Mouse (Mus musculus): Measurements from ENCODE around the gene Sebox. TPM values are rescaled to one million over a fixed set of nuclear protein-coding genes. Genes with fewer than 3 reads are reported as not detected.
A peak's percentile ranks its signal among the peaks of the same experiment; 100 is the strongest.

Gene Sebox
- polyA plus RNA-seq (2012; rRNA removed) = not detected in 2 replicates

DNA sequence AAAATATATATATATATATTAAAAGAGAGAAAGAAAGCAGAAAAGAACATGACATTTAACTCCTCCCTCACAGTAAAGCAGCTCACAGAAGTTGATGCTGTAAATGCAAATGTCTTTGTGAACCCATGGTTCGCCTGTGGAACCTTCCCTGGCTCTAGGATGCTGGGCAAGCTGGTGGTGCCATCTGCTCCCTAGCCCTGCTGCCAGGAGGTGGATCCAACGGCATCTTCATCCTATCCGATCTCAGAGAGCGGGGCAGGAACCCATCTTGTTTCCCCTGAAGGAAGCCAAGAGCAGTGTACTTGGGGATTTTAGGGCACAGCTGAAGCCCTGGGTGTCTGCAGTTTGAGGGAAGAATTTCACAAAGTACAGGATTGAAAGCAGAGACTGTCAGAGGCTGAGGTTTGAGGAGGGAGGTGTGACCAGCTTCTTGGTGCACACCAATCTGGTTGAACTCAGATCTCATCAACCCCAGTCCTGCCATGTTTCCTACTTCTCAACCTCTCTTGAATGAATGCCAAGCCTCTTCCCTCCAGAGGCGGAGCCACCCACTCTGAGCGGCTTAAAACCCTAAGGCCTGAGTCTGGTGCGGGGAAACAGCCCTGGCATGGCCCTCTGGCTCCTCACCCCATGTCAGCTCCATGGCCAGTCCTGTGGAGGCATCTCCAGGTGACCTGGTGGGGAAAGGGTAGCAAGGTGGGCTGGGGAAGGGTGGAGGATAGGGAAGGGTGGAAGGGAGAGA lies at the start of gene Sebox:
Gene Sebox (plus strand): TSS at position 539 of the 742 bp plus-strand sequence.
- H3K4me3 ChIP-seq (ENCODE audit: control insufficient read depth, low read depth, low read length) = no peak within 1 kb of the TSS
- no peak for TF ChIP-seq CTCF (IDR thresholded peaks at IDR 0.05; ENCODE audit: control insufficient read depth, insufficient read depth, insufficient replicate concordance, low read depth, low read length)
- TF ChIP-seq POLR2A (IDR thresholded peaks at IDR 0.05; ENCODE audit: control insufficient read depth, low read depth, low read length) = no peak
- no peaks in the 10 kb centered on the region; the same call in 1 of the 2 replicates for H3K36me3 ChIP-seq (ENCODE audit: control insufficient read depth, insufficient read depth, low read length)
- no peaks in the 10 kb centered on the region for H3K27me3 ChIP-seq (ENCODE audit: control insufficient read depth, insufficient read depth, low read length)
- H3K27ac ChIP-seq (ENCODE audit: control insufficient read depth, insufficient read depth, low read depth, low read length) = no peak within 1 kb of the TSS
- peaks cover 4% of the 10 kb centered on the region for H3K4me1 ChIP-seq (ENCODE audit: control insufficient read depth, insufficient read depth, low read length)

DNA sequence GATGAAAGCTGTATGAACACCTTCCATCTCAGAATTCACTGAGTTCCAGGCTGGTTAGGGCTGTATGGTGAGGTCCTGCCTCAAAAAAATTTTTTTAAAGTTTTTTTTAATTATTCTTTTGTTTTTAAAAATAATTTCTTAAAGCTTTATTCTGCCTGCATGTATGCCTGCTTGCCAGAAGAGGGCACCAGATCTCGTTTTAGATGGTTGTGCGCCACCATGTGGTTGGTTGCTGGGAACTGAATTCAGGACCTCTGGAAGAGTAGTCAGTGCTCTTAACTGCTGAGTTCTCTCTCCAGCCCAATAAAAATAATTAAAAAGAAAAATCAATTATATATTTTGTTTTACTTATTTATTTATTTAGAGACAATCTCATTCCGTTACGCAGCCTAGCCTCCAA lies 49.6 kb upstream of the Sebox start:
- Histone ChIP-seq H3K36me3 (ENCODE audit: control insufficient read depth, insufficient read depth, low read length) (no peaks in the 10 kb centered on the region), H3K27me3 (ENCODE audit: control insufficient read depth, insufficient read depth, low read length) (no peaks in the 10 kb centered on the region), H3K27ac (ENCODE audit: control insufficient read depth, insufficient read depth, low read depth, low read length) (no peak overlapping the region), H3K4me3 (ENCODE audit: control insufficient read depth, low read depth, low read length) (no peak overlapping the region), H3K4me1 (ENCODE audit: control insufficient read depth, insufficient read depth, low read length) (peaks cover 7% of the 10 kb centered on the region)
- TF ChIP-seq CTCF (IDR thresholded peaks at IDR 0.05; ENCODE audit: control insufficient read depth, insufficient read depth, insufficient replicate concordance, low read depth, low read length) (peak; percentile 50; the same call in 1 of the 2 replicates), POLR2A (IDR thresholded peaks at IDR 0.05; ENCODE audit: control insufficient read depth, low read depth, low read length) (no peak)

DNA sequence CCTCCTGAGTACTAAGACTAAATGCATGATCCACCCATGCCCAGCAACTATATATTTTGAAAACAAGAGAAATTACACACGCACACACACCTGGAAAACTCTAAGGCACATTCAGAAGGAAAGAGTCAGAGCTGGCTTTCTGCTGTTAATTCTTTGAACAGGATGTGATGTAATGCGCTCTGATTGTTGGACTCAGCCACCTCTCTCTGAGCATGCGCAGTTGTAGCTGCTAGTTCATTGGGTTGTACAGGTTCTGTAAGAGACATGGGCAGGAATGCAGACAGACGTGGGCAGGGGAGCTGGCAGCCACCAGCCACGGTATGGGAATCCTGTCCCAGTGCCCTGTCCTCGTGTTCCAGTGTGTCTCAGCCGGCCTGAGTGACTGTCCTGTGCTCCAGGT lies 49.0 kb upstream of the Sebox start:
- Histone ChIP-seq H3K36me3 (ENCODE audit: control insufficient read depth, insufficient read depth, low read length) (no peaks in the 10 kb centered on the region), H3K27me3 (ENCODE audit: control insufficient read depth, insufficient read depth, low read length) (no peaks in the 10 kb centered on the region), H3K4me1 (ENCODE audit: control insufficient read depth, insufficient read depth, low read length) (peaks cover 11% of the 10 kb centered on the region), H3K27ac (ENCODE audit: control insufficient read depth, insufficient read depth, low read depth, low read length) (no peak overlapping the region), H3K4me3 (ENCODE audit: control insufficient read depth, low read depth, low read length) (no peak overlapping the region; the same call in 1 of the 2 replicates)
- TF ChIP-seq POLR2A (IDR thresholded peaks at IDR 0.05; ENCODE audit: control insufficient read depth, low read depth, low read length) = no peak

DNA sequence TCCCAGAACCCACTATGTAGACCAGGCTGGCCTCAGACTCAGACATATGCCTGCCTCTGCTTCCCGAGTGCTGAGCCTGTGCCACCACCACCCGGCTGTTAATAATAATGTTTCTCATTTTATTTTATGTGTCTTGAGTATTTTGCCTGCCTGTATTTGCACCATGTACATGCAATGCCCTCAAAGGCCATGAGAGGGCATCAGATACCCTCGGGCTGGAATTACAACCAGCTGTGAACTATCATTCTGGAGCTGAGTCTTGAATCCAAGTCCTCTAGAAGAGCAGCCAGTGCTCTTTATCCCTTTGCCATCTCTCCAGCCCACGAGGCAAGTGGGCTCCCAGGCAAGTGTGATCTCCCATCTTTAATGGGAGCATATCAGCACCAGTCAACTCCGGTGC lies 47.9 kb upstream of the Sebox start:
- no peaks in the 10 kb centered on the region for H3K27me3 ChIP-seq (ENCODE audit: control insufficient read depth, insufficient read depth, low read length)
- TF ChIP-seq CTCF (IDR thresholded peaks at IDR 0.05; ENCODE audit: control insufficient read depth, insufficient read depth, insufficient replicate concordance, low read depth, low read length) (no peak), POLR2A (IDR thresholded peaks at IDR 0.05; ENCODE audit: control insufficient read depth, low read depth, low read length) (no peak)
- H3K36me3 ChIP-seq (ENCODE audit: control insufficient read depth, insufficient read depth, low read length) = no peaks in the 10 kb centered on the region
- no peak overlapping the region for H3K27ac ChIP-seq (ENCODE audit: control insufficient read depth, insufficient read depth, low read depth, low read length)
- H3K4me1 ChIP-seq (ENCODE audit: control insufficient read depth, insufficient read depth, low read length) = peaks cover 11% of the 10 kb centered on the region
- H3K4me3 ChIP-seq (ENCODE audit: control insufficient read depth, low read depth, low read length) = no peak overlapping the region

DNA sequence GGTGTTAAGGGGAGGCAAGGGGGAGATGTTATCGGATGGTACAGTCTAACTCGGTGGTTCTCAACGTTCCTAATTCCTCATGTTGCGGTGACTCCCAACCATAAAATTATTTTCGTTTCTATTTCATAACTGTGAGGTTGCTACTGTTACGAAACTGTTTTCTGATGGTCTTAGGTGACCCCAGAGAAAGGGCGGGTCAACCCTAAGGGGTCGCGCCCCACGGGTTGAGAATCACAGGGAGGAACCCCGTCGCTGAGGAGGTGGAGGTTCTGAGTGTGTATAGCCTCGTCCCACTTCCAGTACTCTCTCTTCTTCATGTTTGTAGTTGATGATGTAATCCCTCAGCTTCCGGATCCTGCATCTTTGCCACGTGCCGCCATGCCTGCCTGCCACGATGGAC lies 44.5 kb upstream of the Sebox start:
- H3K27me3 ChIP-seq (ENCODE audit: control insufficient read depth, insufficient read depth, low read length) = no peaks in the 10 kb centered on the region
- H3K27ac ChIP-seq (ENCODE audit: control insufficient read depth, insufficient read depth, low read depth, low read length) = no peak overlapping the region
- no peaks in the 10 kb centered on the region for H3K36me3 ChIP-seq (ENCODE audit: control insufficient read depth, insufficient read depth, low read length)
- TF ChIP-seq CTCF (IDR thresholded peaks at IDR 0.05; ENCODE audit: control insufficient read depth, insufficient read depth, insufficient replicate concordance, low read depth, low read length) (no peak), POLR2A (IDR thresholded peaks at IDR 0.05; ENCODE audit: control insufficient read depth, low read depth, low read length) (no peak)
- H3K4me3 ChIP-seq (ENCODE audit: control insufficient read depth, low read depth, low read length) = peak overlapping the region; percentile 13
- H3K4me1 ChIP-seq (ENCODE audit: control insufficient read depth, insufficient read depth, low read length) = peaks cover 11% of the 10 kb centered on the region

DNA sequence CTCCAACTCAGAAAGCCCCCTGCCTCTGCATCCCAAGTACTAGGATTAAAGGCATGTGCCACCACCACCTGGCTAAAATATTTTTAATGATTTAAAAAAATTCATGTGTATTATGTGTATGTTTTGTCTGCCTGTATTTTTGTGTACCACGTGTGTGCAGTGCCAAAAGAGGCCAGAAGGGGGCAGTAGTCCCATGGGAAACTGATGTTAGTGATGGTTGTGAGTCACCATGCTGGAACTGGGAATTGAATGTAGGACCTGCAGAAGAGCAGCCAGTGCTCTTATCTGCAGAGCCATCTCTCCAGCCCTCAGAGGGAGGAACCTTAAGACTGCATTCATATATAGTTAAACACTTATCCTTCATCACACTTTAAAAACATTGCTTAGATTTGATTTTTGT lies 41.4 kb upstream of the Sebox start:
- H3K4me3 ChIP-seq (ENCODE audit: control insufficient read depth, low read depth, low read length) = no peak overlapping the region
- TF ChIP-seq POLR2A (IDR thresholded peaks at IDR 0.05; ENCODE audit: control insufficient read depth, low read depth, low read length) (no peak), CTCF (IDR thresholded peaks at IDR 0.05; ENCODE audit: control insufficient read depth, insufficient read depth, insufficient replicate concordance, low read depth, low read length) (peak; percentile 42; the same call in 1 of the 2 replicates)
- peaks cover 18% of the 10 kb centered on the region for H3K4me1 ChIP-seq (ENCODE audit: control insufficient read depth, insufficient read depth, low read length)
- H3K27me3 ChIP-seq (ENCODE audit: control insufficient read depth, insufficient read depth, low read length) = no peaks in the 10 kb centered on the region
- no peak overlapping the region for H3K27ac ChIP-seq (ENCODE audit: control insufficient read depth, insufficient read depth, low read depth, low read length)
- no peaks in the 10 kb centered on the region for H3K36me3 ChIP-seq (ENCODE audit: control insufficient read depth, insufficient read depth, low read length)

DNA sequence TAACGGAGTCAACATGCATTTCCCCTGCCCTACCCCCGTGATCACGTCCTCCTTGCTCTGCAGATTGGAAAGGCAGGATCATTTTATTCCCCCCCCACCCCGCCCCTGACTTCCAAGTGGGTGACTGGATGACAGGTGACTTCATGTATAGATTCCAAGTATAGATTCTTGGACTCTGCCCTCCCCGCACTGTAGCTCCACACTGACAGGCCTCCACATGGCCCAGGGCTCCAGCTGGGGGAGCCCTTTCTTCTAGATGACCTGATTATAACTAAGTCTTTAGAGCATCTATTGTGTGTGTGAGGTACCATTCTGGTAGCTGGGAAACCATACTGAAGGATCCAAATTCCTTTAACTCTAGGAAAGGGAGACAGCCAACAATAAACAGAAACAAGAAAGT lies 40.6 kb upstream of the Sebox start:
- Histone ChIP-seq H3K27me3 (ENCODE audit: control insufficient read depth, insufficient read depth, low read length) (no peaks in the 10 kb centered on the region), H3K4me1 (ENCODE audit: control insufficient read depth, insufficient read depth, low read length) (peaks cover 18% of the 10 kb centered on the region), H3K36me3 (ENCODE audit: control insufficient read depth, insufficient read depth, low read length) (no peaks in the 10 kb centered on the region), H3K27ac (ENCODE audit: control insufficient read depth, insufficient read depth, low read depth, low read length) (no peak overlapping the region), H3K4me3 (ENCODE audit: control insufficient read depth, low read depth, low read length) (no peak overlapping the region)
- no peak for TF ChIP-seq POLR2A (IDR thresholded peaks at IDR 0.05; ENCODE audit: control insufficient read depth, low read depth, low read length)
- TF ChIP-seq CTCF (IDR thresholded peaks at IDR 0.05; ENCODE audit: control insufficient read depth, insufficient read depth, insufficient replicate concordance, low read depth, low read length) = no peak
